Mouse (Mus musculus) kidney, embryonic 16.5 days (tissue): ENCODE results near the gene Dnph1. TPM values are rescaled to one million over a fixed set of nuclear protein-coding genes. Genes with fewer than 3 reads are reported as not detected.
A peak's percentile ranks its signal among the peaks of the same experiment; 100 is the strongest.

Experiments
- ATAC-seq: fragments of 200-750 bp; cut with Nextera tagmentation; 2 replicates; pipeline ENCODE4 v1.8.0; 2017; ENCODE audit warnings: moderate TSS enrichment; ENCODE audit not compliant: low FRiP score, low TSS enrichment
- H3K27ac ChIP-seq: fragments of 300-500 bp; sonication (generic); 2 replicates; pipeline ENCODE4 v1.5.1; 2014; ENCODE audit warnings: low read length
- H3K27me3 ChIP-seq: fragments of 300-500 bp; sonication (generic); 2 replicates; pipeline ENCODE4 v1.6.1; 2014; ENCODE audit warnings: low read length, control low read depth, mixed read lengths; ENCODE audit not compliant: insufficient read depth
- H3K36me3 ChIP-seq: fragments of 300-500 bp; sonication (generic); 2 replicates; pipeline ENCODE4 v1.6.1; 2014; ENCODE audit warnings: low read length, control low read depth, mixed read lengths; ENCODE audit not compliant: insufficient read depth
- H3K4me1 ChIP-seq: fragments of 300-500 bp; sonication (generic); 2 replicates; pipeline ENCODE4 v1.6.1; 2014; ENCODE audit warnings: low read length, control low read depth, mixed read lengths; ENCODE audit not compliant: insufficient read depth
- H3K4me2 ChIP-seq: fragments of 300-500 bp; sonication (generic); replicated peaks from 2 replicates; pipeline ENCODE4 v1.6.1; 2014; ENCODE audit warnings: low read depth, low read length
- H3K4me3 ChIP-seq: fragments of 300-500 bp; sonication (generic); 2 replicates; pipeline ENCODE4 v1.5.1; 2014; ENCODE audit warnings: mild to moderate bottlenecking, low read length
- H3K9ac ChIP-seq: fragments of 300-500 bp; sonication (generic); replicated peaks from 2 replicates; pipeline ENCODE4 v1.6.1; 2014; ENCODE audit warnings: low read length
- H3K9me3 ChIP-seq: fragments of 300-500 bp; sonication (generic); 2 replicates; pipeline ENCODE4 v1.6.1; 2016; ENCODE audit warnings: low read length, control low read depth
- WGBS: fragments of 180-500 bp; shearing (Covaris S2); extraction: QIAGEN DNeasy Blood & Tissue Kit; methylation state at CpG from one replicate; pipeline ENCODE4 v1.1.7; 2014; 5-methylcytosine and 5-hydroxymethylcytosine counted together
- polyA plus RNA-seq: library from polyadenylated mRNA; unstranded; fragments of >200 nt; fragmentation: Nextera tagmentation; extraction: Ambion mirVana; gene quantifications from 2 replicates; pipeline ENCODE4 v1.2.1, GENCODE M21; 2015

The Dnph1 gene
- polyA plus RNA-seq: 56.5 and 60.3 TPM in 2 replicates

DNA sequence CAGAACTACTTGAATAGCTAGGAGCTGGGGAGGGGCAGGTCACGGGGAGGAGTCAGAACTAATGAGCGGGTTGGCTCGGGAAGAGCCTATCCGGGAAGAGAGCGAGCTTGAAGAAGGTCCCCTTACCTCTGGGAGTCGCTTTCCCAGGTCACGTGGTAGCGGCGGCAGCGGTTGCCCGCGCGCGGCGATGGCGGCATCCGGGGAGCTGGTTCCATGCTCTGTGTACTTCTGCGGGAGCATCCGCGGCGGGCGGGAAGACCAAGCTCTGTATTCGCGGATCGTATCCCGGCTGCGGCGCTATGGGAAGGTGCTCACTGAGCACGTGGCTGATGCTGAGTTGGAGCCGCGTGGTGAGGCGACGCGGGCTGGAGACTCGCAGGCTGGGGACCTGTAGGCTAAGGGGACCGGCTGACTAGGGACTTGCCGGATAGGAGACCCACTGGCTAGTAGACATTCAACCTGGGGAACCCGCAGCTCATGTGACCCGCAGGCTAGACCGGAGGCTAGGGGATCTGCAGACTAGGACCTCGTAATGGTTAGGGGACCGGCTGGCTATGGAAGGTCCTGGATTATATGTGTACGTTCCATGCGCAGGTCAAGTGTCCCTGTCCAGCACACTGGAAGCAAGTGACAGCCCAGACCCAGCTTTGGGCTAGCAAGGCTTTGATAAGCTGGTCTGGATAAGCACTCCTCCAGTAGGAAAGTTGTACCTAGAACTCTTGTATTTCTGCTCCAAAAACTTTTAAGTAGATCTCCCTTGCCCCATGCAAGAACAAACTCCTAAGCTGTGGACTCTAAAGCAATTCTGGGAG lies at the start of gene Dnph1:
Gene Dnph1, plus strand, starts transcription at position 89 of the 812 bp plus-strand sequence.
- Histone ChIP-seq H3K36me3 (peaks cover 11% of the 10 kb centered on the region; the same call in 1 of the 2 replicates), H3K27me3 (no peaks in the 10 kb centered on the region), H3K4me3 (peak within 1 kb of the TSS; percentile 71), H3K9me3 (no peaks in the 10 kb centered on the region), H3K4me2 (peak within 1 kb of the TSS; percentile 88), H3K27ac (no peak within 1 kb of the TSS), H3K9ac (peak within 1 kb of the TSS; percentile 80), H3K4me1 (peaks cover 8% of the 10 kb centered on the region; the same call in 1 of the 2 replicates)
- peak; percentile 95 for ATAC-seq
- WGBS: under 1% methylated on average over 44 of the region's 44 CpGs

DNA sequence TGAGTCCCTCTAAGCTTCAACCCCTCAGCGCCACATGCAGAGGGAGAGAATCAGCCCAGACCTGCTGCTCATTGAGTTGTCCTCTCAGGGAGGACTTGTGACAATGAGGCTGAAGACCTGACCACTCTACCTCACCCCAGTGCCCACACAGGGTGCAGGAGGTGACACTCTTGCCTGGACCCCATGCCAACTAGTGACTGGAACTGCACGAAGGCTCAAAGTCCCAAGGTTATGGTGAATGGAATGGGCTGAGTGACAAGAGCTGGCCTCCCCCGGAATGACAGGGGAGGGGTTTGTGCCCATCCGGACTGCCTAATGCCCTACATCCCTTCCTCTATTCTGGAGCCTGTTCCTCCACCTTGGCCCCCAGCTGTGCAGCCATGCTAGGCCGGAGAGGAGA lies 43.8 kb upstream of the Dnph1 start:
- ATAC-seq: 0 out of 2 replicates have a peak, but pooled peaks have one; percentile 7
- no peak overlapping the region for H3K4me3 ChIP-seq
- no peaks in the 10 kb centered on the region for H3K36me3 ChIP-seq
- H3K9ac ChIP-seq: no peak overlapping the region
- no peak overlapping the region for H3K4me2 ChIP-seq
- WGBS: 28% methylated on average over 5 of the region's 5 CpGs
- H3K27me3 ChIP-seq: peaks cover 45% of the 10 kb centered on the region
- peaks cover 26% of the 10 kb centered on the region for H3K4me1 ChIP-seq
- no peaks in the 10 kb centered on the region for H3K9me3 ChIP-seq
- no peak overlapping the region for H3K27ac ChIP-seq

DNA sequence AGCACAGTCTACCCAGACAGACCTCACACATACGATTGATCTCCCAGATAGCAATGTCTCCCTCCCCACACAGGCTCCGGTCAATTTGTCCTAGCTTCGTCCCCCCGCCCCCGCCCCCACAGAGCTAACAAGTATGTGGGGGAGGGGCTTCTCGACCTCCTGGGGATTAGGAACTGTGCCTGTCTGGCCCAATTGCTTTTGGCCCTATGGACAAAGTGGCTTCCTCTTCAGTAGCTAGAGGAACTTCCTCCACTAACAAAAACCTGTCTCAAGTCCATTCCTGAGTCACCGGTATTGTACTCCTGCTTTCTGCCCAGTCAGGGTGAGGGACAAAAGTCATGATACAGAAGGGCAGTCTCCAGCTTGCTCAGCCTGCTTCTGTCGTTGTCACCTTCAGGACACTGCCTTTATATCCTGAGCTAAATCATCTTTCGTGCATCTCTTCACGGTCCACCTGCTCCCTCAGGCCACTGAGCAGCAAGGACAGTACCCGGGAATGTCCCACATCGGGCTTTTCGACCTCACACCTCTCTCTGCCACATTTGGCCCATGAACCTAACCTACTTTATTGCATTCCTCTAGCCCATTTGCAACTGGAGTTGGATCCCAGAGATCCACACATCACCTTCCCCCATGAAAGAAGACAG lies 43.1 kb upstream of the Dnph1 start:
- Histone ChIP-seq H3K36me3 (no peaks in the 10 kb centered on the region), H3K4me3 (no peak overlapping the region), H3K27ac (no peak overlapping the region), H3K9ac (no peak overlapping the region), H3K4me1 (peaks cover 26% of the 10 kb centered on the region), H3K9me3 (no peaks in the 10 kb centered on the region), H3K4me2 (peak overlapping the region; percentile 64; the same call in 1 of the 2 replicates), H3K27me3 (peaks cover 52% of the 10 kb centered on the region)
- WGBS: 3% methylated on average over 13 of the region's 13 CpGs
- ATAC-seq: no peak

DNA sequence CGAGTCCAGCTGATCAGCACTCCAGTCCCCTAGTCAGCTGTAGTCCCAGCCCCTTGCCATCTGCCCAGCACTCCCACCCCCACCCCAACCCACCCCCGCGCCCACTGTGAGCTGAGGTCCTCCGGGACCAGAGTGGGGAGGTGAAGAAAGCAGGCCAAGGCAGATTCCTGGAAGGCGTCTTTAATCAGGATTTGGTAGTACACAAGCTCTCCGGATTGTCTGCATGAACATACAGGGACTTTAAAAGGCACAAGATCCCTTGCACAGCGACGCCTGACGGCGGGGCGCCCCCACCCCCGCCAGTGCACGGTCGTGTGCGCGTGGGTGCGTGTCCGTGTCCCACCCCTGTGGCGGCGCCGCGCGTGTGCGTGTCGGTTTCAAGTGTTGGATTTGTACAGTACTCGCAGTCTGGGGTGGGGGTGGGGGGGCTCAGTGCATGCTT lies 42.5 kb upstream of the Dnph1 start:
- H3K9ac ChIP-seq: no peak overlapping the region
- no peak for ATAC-seq
- WGBS: under 1% methylated on average over 26 of the region's 26 CpGs

DNA sequence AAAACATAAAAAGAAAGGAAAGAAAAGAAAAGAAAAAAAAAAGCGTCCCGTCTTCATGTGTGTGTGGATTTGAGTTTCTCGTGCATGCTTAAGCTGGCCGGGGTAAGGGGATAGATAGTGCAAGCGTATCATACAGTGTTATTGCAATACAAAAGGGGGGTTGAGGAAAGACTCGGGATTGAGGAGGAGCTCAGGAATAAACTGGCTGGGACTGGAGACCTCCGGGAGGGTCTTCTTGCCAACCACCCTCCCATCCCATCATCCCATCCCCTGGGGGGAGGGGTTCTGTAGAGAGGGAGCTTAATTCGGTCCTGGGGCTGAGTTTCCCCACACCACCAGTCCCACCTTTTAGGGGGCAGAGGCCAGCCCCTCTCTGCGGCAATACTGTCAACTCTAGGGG lies 42.0 kb upstream of the Dnph1 start:
- under 1% methylated on average over 9 of the region's 9 CpGs for WGBS
- peaks cover 63% of the 10 kb centered on the region for H3K27me3 ChIP-seq
- no peak for ATAC-seq
- peaks cover 26% of the 10 kb centered on the region for H3K4me1 ChIP-seq
- peak overlapping the region; percentile 64 for H3K4me2 ChIP-seq
- H3K27ac ChIP-seq: no peak overlapping the region
- no peak overlapping the region for H3K9ac ChIP-seq
- no peaks in the 10 kb centered on the region for H3K9me3 ChIP-seq
- peak overlapping the region; percentile 39 for H3K4me3 ChIP-seq
- H3K36me3 ChIP-seq: no peaks in the 10 kb centered on the region

More for the DNA sequence above, 42.5 kb upstream of the Dnph1 start:
- Histone ChIP-seq H3K36me3 (no peaks in the 10 kb centered on the region), H3K4me3 (peak overlapping the region; percentile 39), H3K27me3 (peaks cover 58% of the 10 kb centered on the region), H3K4me1 (peaks cover 26% of the 10 kb centered on the region), H3K9me3 (no peaks in the 10 kb centered on the region), H3K4me2 (peak overlapping the region; percentile 64), H3K27ac (no peak overlapping the region)

DNA sequence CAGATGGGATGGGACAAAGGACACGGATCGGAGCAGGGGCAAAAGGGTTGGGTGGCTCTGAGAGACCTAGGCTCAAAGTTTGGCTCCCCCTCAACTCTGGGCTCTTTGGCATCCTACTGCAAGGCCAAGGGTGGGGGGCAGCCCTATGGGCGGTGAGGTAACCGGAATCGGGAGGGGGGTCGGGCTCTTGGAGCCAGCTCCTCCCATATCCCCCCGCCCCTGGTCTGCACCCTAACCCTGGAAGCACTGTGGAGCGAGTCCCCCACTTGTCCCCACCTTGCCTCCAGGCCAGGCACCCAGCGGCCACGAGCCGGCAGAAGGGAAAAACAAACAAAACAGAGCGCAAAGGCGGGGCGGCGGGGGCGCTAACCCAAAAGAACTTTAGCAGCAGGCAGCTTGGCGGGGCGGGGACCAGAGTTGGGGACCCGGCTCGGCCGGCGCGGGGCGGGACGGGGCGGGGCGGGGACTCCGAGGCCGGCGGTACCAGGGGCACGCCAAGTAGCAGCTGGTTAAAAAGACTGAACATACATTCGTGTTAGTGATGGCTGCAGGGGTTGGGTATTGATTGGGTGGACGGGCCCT lies 41.3 kb upstream of the Dnph1 start:
- ATAC-seq: no peak
- peaks cover 27% of the 10 kb centered on the region for H3K4me1 ChIP-seq
- peak overlapping the region; percentile 39 for H3K4me3 ChIP-seq
- no peak overlapping the region for H3K27ac ChIP-seq
- H3K9ac ChIP-seq: peak overlapping the region; percentile 5; the same call in 1 of the 2 replicates
- no peaks in the 10 kb centered on the region for H3K9me3 ChIP-seq
- H3K4me2 ChIP-seq: peak overlapping the region; percentile 64
- H3K27me3 ChIP-seq: peaks cover 70% of the 10 kb centered on the region
- H3K36me3 ChIP-seq: no peaks in the 10 kb centered on the region
- under 1% methylated on average over 33 of the region's 33 CpGs for WGBS

DNA sequence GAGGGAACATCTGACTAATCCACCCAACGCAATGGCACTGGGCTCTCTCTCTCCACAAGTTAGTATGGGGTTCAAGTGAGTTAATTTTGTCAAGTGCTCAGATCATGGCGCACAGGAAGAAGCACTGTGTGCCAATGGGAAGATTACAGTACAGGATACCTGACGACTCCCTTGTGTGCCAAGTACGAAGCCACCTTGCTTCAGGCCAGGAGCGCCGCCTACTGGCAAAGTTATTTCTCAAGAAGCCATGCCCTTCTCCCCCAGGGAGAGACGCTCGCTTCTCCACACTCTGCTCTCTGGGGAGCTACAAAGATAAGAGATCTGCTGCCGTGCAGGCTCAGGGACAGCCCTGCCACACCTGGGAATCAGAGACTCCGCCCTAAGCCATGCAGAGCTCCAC lies 38.7 kb upstream of the Dnph1 start:
- no peaks in the 10 kb centered on the region for H3K36me3 ChIP-seq
- no peak for ATAC-seq
- peaks cover 78% of the 10 kb centered on the region for H3K27me3 ChIP-seq

DNA sequence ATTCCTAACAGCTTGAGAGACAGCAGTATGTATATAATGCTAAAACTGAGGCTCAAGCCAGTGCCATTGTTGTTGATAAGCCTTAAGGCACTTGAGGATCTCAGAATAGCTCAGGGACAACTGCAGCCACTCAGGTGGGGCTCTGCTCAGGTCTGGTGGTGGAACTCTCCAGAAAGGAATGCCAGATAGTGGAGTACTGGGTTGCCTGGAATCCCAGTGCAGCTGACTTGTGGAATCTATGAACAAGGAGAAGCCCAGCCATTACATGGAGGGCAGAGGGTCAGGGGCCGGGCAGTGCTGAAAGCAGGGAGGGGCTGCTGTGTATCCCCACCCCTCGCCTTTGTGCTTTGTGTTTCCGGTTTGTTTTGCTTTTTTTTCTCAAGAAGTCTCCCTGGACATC lies 38.1 kb upstream of the Dnph1 start:
- 38% methylated on average over 3 of the region's 3 CpGs for whole genome bisulfite sequencing
- peaks cover 73% of the 10 kb centered on the region for H3K27me3 ChIP-seq
- H3K27ac ChIP-seq: no peak overlapping the region
- peaks cover 33% of the 10 kb centered on the region for H3K4me1 ChIP-seq
- H3K9me3 ChIP-seq: no peaks in the 10 kb centered on the region
- H3K4me3 ChIP-seq: no peak overlapping the region
- no peaks in the 10 kb centered on the region for H3K36me3 ChIP-seq
- no peak overlapping the region for H3K9ac ChIP-seq
- no peak overlapping the region for H3K4me2 ChIP-seq
- no peak for ATAC-seq

More for the DNA sequence above, 38.7 kb upstream of the Dnph1 start:
- Histone ChIP-seq H3K4me2 (no peak overlapping the region), H3K27ac (no peak overlapping the region), H3K4me3 (no peak overlapping the region), H3K4me1 (peaks cover 37% of the 10 kb centered on the region), H3K9me3 (no peaks in the 10 kb centered on the region), H3K9ac (no peak overlapping the region)
- WGBS: 13% methylated on average over 10 of the region's 10 CpGs

DNA sequence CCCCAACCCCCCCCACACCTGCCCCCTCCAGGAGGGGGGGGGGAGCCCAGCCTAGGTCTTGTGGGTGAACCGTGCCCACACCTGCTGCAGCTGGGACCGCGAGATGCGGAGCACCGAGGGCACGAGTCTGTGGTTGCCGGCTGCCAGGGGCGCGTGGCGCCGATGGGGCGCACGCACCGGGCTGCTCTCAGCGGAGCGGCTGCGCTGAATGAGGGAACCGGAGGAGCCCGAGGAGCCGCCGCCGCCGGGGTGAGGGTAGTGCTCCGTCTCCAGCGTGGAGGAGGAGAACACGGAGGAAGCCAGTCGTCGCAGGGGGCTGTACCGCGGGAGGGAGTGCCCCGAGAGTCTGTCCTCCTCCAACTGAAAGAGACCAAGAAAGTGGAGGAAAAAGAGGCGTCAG lies 35.8 kb upstream of the Dnph1 start:
- peaks cover 56% of the 10 kb centered on the region for H3K27me3 ChIP-seq
- under 1% methylated on average over 32 of the region's 32 CpGs for WGBS
- peak overlapping the region; percentile 53 for H3K9ac ChIP-seq
- H3K4me1 ChIP-seq: peaks cover 11% of the 10 kb centered on the region
- H3K4me2 ChIP-seq: peak overlapping the region; percentile 54
- no peaks in the 10 kb centered on the region for H3K36me3 ChIP-seq
- no peaks in the 10 kb centered on the region for H3K9me3 ChIP-seq
- no peak for ATAC-seq
- H3K27ac ChIP-seq: no peak overlapping the region
- H3K4me3 ChIP-seq: peak overlapping the region; percentile 43
